In the genomic region with DNA sequence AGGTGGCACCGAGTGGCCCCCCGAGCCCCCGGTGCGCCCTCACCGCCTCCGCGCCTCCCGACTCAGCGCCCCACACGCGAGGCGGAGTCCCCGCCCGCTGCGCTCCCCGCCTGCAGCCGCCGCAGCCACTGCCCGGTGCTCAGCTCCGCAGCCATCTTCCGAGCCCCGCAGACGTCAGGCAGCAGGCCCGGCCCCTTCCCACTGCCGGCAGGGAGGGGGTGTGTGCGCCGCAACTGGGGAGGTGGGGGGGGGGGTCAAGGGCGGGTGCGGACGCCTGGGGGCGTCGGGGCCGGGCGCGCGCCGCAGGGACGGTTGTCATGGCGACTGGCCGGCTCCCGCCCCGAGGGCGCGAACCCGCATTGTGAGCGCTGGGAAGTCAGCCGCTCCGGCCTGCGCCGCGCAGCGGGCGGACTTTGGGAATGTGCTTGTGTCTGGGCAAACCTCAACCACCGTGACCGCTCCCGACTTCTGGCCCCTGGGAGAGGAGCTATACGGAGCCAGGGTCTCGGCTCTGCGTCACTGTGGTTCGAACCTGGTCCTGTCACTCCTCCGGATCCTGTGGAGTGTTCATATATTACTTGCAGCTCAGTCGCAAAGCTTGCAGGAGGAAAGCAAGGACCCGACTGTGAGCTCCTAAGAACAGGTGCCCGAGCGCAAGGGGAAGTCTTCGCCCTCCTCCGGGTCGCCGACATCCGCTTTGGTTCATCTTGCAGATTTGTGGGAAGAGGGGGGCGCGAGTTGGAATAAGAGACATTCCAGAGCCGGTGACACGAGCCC, we compare ENCODE assay signal across 8 mouse cellular contexts. TPM values are rescaled to one million over a fixed set of nuclear protein-coding genes. Genes with fewer than 3 reads are reported as not detected.
DNase-seq lines count a peak whose midpoint lies in the region; ATAC-seq and TF ChIP-seq lines count a peak whose summit lies in the region.

Gene Sgsm2 (minus strand): TSS at position 160 of the 777 bp plus-strand sequence.

- H3K4me3 ChIP-seq in forebrain, embryonic 10.5 days, result peak within 1 kb of the TSS; percentile 89
- peak within 1 kb of the TSS; percentile 88 to 91 for H3K4me3 ChIP-seq in heart, embryonic 14.5 days (ENCODE audit: control insufficient read depth in 1 of 2, insufficient read depth in 1 of 2, low read depth in 1 of 2, low read length in 2 of 2)
- peak within 1 kb of the TSS; percentile 85 for H3K4me3 ChIP-seq in liver, embryonic 16.5 days (ENCODE audit: low read depth, low read length)
- peak within 1 kb of the TSS; percentile 87 for H3K4me3 ChIP-seq in neural tube, embryonic 12.5 days
- H3K4me3 ChIP-seq in testis, adult 2 months (ENCODE audit: control insufficient read depth, low read depth, low read length), result peak within 1 kb of the TSS; percentile 87

- no peak for TF ChIP-seq CTCF in brain, embryonic 14.5 days (IDR thresholded peaks at IDR 0.05; ENCODE audit: borderline replicate concordance, extremely low read depth, insufficient read depth, insufficient read length)
- no peak for TF ChIP-seq CTCF in testis, adult 2 months (IDR thresholded peaks at IDR 0.05; ENCODE audit: control insufficient read depth, insufficient read depth, insufficient replicate concordance, low read depth, low read length)

- H3K27ac ChIP-seq in forebrain, embryonic 10.5 days, result peak within 1 kb of the TSS; percentile 90
- peak within 1 kb of the TSS; percentile 68 to 81 for H3K27ac ChIP-seq in heart, embryonic 14.5 days (replicated peaks in 1 of 2; ENCODE audit: control insufficient read depth in 1 of 2, insufficient read depth in 1 of 2, low read depth in 2 of 2, low read length in 2 of 2)
- peak within 1 kb of the TSS; percentile 66 for H3K27ac ChIP-seq in liver, embryonic 16.5 days (ENCODE audit: low read length)
- H3K27ac ChIP-seq in neural tube, embryonic 12.5 days, result peak within 1 kb of the TSS; percentile 86
- H3K27ac ChIP-seq in testis, adult 2 months (ENCODE audit: control insufficient read depth, insufficient read depth, low read depth, low read length), result peak within 1 kb of the TSS; percentile 90

- no peaks in the 10 kb centered on the region for H3K9me3 ChIP-seq in forebrain, embryonic 10.5 days
- H3K9me3 ChIP-seq in heart, embryonic 14.5 days (ENCODE audit: control insufficient read depth, low read length), result no peaks in the 10 kb centered on the region
- H3K9me3 ChIP-seq in liver, embryonic 16.5 days (replicated peaks; ENCODE audit: control insufficient read depth, low read length), result no peaks in the 10 kb centered on the region
- no peaks in the 10 kb centered on the region for H3K9me3 ChIP-seq in neural tube, embryonic 12.5 days

- peak within 1 kb of the TSS; percentile 96 for H3K4me2 ChIP-seq in heart, embryonic 14.5 days (ENCODE audit: low read length)
- H3K4me2 ChIP-seq in liver, embryonic 16.5 days (ENCODE audit: low read depth, low read length), result peak within 1 kb of the TSS; percentile 98
- peak within 1 kb of the TSS; percentile 98 for H3K4me2 ChIP-seq in neural tube, embryonic 12.5 days (replicated peaks)

- peak within 1 kb of the TSS; percentile 84 for H3K9ac ChIP-seq in heart, embryonic 14.5 days (ENCODE audit: low read length)
- peak within 1 kb of the TSS; percentile 73 for H3K9ac ChIP-seq in liver, embryonic 16.5 days (ENCODE audit: low read depth, low read length)
- peak within 1 kb of the TSS; percentile 80 for H3K9ac ChIP-seq in neural tube, embryonic 12.5 days

- H3K27me3 ChIP-seq in forebrain, embryonic 10.5 days (ENCODE audit: poor library complexity, severe bottlenecking), result no peaks in the 10 kb centered on the region
- H3K27me3 ChIP-seq in heart, embryonic 14.5 days (ENCODE audit: control insufficient read depth, insufficient read depth, low read length), result no peaks in the 10 kb centered on the region
- H3K27me3 ChIP-seq in liver, embryonic 16.5 days (ENCODE audit: control insufficient read depth, insufficient read depth, low read depth, low read length), result no peaks in the 10 kb centered on the region
- no peaks in the 10 kb centered on the region for H3K27me3 ChIP-seq in neural tube, embryonic 12.5 days (replicated peaks)
- no peaks in the 10 kb centered on the region for H3K27me3 ChIP-seq in testis, adult 2 months (ENCODE audit: control insufficient read depth, insufficient read depth, low read length)

- TF ChIP-seq POLR2A in brain, embryonic 14.5 days (IDR thresholded peaks at IDR 0.05; ENCODE audit: borderline replicate concordance, extremely low read depth, insufficient read depth, insufficient read length, poor library complexity, severe bottlenecking), result peak; percentile 62; the same call in 1 of the 2 replicates
- peak; percentile 2; the same call in 1 of the 2 replicates for TF ChIP-seq POLR2A in testis, adult 2 months (IDR thresholded peaks at IDR 0.05; ENCODE audit: control insufficient read depth, low read depth, low read length)

- peaks cover 44% of the 10 kb centered on the region for H3K4me1 ChIP-seq in forebrain, embryonic 10.5 days
- H3K4me1 ChIP-seq in heart, embryonic 14.5 days (ENCODE audit: control insufficient read depth in 2 of 2, insufficient read depth in 2 of 2, low read length in 2 of 2), result peaks cover 0 to 15% of the 10 kb centered on the region in 2 experiments; a peak in 3 of 4 replicates
- H3K4me1 ChIP-seq in liver, embryonic 16.5 days (ENCODE audit: control insufficient read depth, low read depth, low read length), result peaks cover 23% of the 10 kb centered on the region
- peaks cover 16% of the 10 kb centered on the region; the same call in 1 of the 2 replicates for H3K4me1 ChIP-seq in neural tube, embryonic 12.5 days
- H3K4me1 ChIP-seq in testis, adult 2 months (ENCODE audit: control insufficient read depth, insufficient read depth, low read length), result peaks cover 6% of the 10 kb centered on the region

- WGBS in forebrain, embryonic 10.5 days, result under 1% methylated on average over 71 of the region's 74 CpGs
- WGBS in heart, embryonic 14.5 days, result 1% methylated on average over 67 of the region's 74 CpGs
- under 1% methylated on average over 58 of the region's 74 CpGs for WGBS in liver, embryonic 16.5 days (ENCODE audit: insufficient replicate concordance)
- under 1% methylated on average over 73 of the region's 74 CpGs for WGBS in neural tube, embryonic 12.5 days

- H3K36me3 ChIP-seq in forebrain, embryonic 10.5 days (replicated peaks), result peaks cover 33% of the 10 kb centered on the region
- peaks cover 30% of the 10 kb centered on the region for H3K36me3 ChIP-seq in heart, embryonic 14.5 days (ENCODE audit: control insufficient read depth, insufficient read depth, low read length)
- peaks cover 19% of the 10 kb centered on the region for H3K36me3 ChIP-seq in liver, embryonic 16.5 days (ENCODE audit: control insufficient read depth, insufficient read depth)
- H3K36me3 ChIP-seq in neural tube, embryonic 12.5 days, result peaks cover 25% of the 10 kb centered on the region
- no peaks in the 10 kb centered on the region for H3K36me3 ChIP-seq in testis, adult 2 months (ENCODE audit: control insufficient read depth, insufficient read depth, low read length)

- peak; percentile 30 to 33 for DNase-seq in CD8-positive naive resting alpha-beta T cell, adult 2 months (ENCODE audit: low read depth in 2 of 2, low spot score in 2 of 2)
- DNase-seq in brain, embryonic 14.5 days (ENCODE audit: low read depth), result peak; percentile 84
- DNase-seq in forebrain, embryonic 10.5 days (ENCODE audit: extremely low spot score, low spot score), result peak; percentile 83
- DNase-seq in kidney, postnatal 14 days, result peak; percentile 87

- ATAC-seq in heart, embryonic 14.5 days (ENCODE audit: insufficient number of reproducible peaks, insufficient read depth, low FRiP score, low read depth), result peak; percentile 57
- ATAC-seq in liver, embryonic 16.5 days (ENCODE audit: low read depth), result peak; percentile 70
- ATAC-seq in neural tube, embryonic 12.5 days (ENCODE audit: low FRiP score, low read depth), result peak; percentile 79

RNA-seq across cellular contexts. Expression of gene Sgsm2, which starts in this region (rescaled TPM):
- polyA plus RNA-seq in brain, embryonic 14.5 days (2012; rRNA removed), result 52.4 and 63.2 TPM in 2 replicates
- polyA plus RNA-seq in forebrain, embryonic 10.5 days (2016; fragmentation: Nextera tagmentation; extraction: Ambion mirVana), result 6.5 and 6.8 TPM in 2 replicates
- 4.9 and 5.3 TPM in 2 replicates for polyA plus RNA-seq in heart, embryonic 14.5 days (2014; fragmentation: Nextera tagmentation; extraction: Ambion mirVana)
- polyA plus RNA-seq in liver, embryonic 16.5 days (2015; fragmentation: Nextera tagmentation; extraction: Ambion mirVana), result 0.89 and 1.2 TPM in 2 replicates
- polyA plus RNA-seq in neural tube, embryonic 12.5 days (2016; fragmentation: Nextera tagmentation; extraction: Ambion mirVana), result 16.1 and 16.8 TPM in 2 replicates
- 27.9 and 30.7 TPM in 2 replicates for polyA plus RNA-seq in testis, adult 2 months (2012; rRNA removed)

Comparison
In these comparisons a context has a peak if more than half of its experiments do, and no peak if none do; other contexts are left out.
1. Peak in every context shown above with its lines: DNase-seq, ATAC-seq, H3K4me3 ChIP-seq and H3K27ac ChIP-seq.
2. DNase-seq: peak in every context shown above with its lines; median percentile 87 in kidney, postnatal 14 days; 84 in brain, embryonic 14.5 days; 83 in forebrain, embryonic 10.5 days; 32 in CD8-positive naive resting alpha-beta T cell, adult 2 months.